Mouse (Mus musculus) spleen, adult 2 months (tissue): ENCODE results near the gene Sarnp. TPM values are rescaled to one million over a fixed set of nuclear protein-coding genes. Genes with fewer than 3 reads are reported as not detected.

Experiments used
- DNase-seq, 2 experiments: peaks; one replicate each; pipeline versions ENCODE4 v3.0.0 to v3.0.0-alpha.2; 2012 to 2021; ENCODE audit warnings: low spot score in 2 of 2, low read depth in 1 of 2
- H3K27ac ChIP-seq: fragments of 200-500 bp; 2 replicates; pipeline ENCODE4 v1.5.1; 2012; ENCODE audit warnings: low read length, inconsistent platforms; ENCODE audit not compliant: insufficient read depth
- H3K27me3 ChIP-seq: fragments of 200-500 bp; 2 replicates; pipeline ENCODE4 v1.6.1; 2012; ENCODE audit warnings: mild to moderate bottlenecking, moderate library complexity, low read length, inconsistent platforms; ENCODE audit not compliant: control insufficient read depth, insufficient read depth
- H3K36me3 ChIP-seq: fragments of 200-500 bp; 2 replicates; pipeline ENCODE4 v1.6.1; 2012; ENCODE audit warnings: mild to moderate bottlenecking, low read length, inconsistent platforms; ENCODE audit not compliant: control insufficient read depth, insufficient read depth
- H3K4me1 ChIP-seq: fragments of 200-500 bp; 2 replicates; pipeline ENCODE4 v1.6.1; 2011; ENCODE audit warnings: inconsistent platforms; ENCODE audit not compliant: control insufficient read depth, insufficient read depth, insufficient read length
- H3K4me3 ChIP-seq: fragments of 200-500 bp; 2 replicates; pipeline ENCODE4 v1.5.1; 2011; ENCODE audit warnings: mild to moderate bottlenecking, inconsistent platforms; ENCODE audit not compliant: insufficient read depth, insufficient read length; ENCODE audit errors: extremely low read depth
- CTCF ChIP-seq: fragments of 200-500 bp; IDR thresholded peaks from 2 replicates; pipeline ENCODE4 v1.5.1; 2011; ENCODE audit warnings: mild to moderate bottlenecking, inconsistent platforms; ENCODE audit not compliant: insufficient read depth, insufficient read length, insufficient replicate concordance; ENCODE audit errors: extremely low read depth
- POLR2A ChIP-seq: fragments of 200-500 bp; IDR thresholded peaks from 2 replicates; pipeline ENCODE4 v1.6.1; 2011; ENCODE audit warnings: low read depth, low read length, inconsistent platforms
- WGBS: fragments of 180-500 bp; shearing (Covaris S2); methylation state at CpG from one replicate; pipeline ENCODE4 v1.1.7; 2018; 5-methylcytosine and 5-hydroxymethylcytosine counted together
- polyA plus RNA-seq: library from polyadenylated mRNA; depleted of rRNA; stranded (reverse); fragments of >200 nt; gene quantifications from 2 replicates; pipeline ENCODE4 v1.2.3, GENCODE M21; 2012; rRNA removed

The Sarnp gene
- polyA plus RNA-seq, 1 experiment = 4.5 TPM

DNA sequence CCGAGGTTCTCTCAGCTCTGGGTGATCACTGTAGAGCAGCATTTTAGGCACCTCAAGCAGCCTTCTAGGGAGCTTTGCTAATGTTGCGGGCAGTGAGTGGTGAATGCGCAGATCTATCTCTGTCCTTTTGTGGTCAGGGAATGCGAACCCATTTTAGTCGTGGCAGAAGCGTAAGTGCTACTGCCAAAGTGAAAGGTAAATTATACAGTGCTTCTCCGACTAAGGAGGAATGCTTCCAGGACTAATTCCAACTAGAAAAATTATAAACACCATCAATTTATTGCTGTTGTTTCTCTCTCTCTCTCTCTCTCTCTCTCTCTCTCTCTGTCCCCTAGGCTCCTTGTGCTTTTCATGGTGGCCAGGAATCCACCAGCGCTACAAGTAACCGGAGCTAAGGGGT lies 106.8 kb downstream of the Sarnp start, which contains the start of gene Bloc1s1:
TSS of gene Bloc1s1 (minus strand) at position 101 of the 400 bp plus-strand sequence.
- peak within 1 kb of the TSS; percentile 81 for H3K4me3 ChIP-seq
- TF ChIP-seq CTCF = no peak
- no peak for TF ChIP-seq POLR2A
- H3K36me3 ChIP-seq = peaks cover 4% of the 10 kb centered on the region
- DNase-seq = no peak
- H3K27me3 ChIP-seq = no peaks in the 10 kb centered on the region
- 49% methylated on average over 9 of the region's 9 CpGs for WGBS
- peaks cover 4% of the 10 kb centered on the region; the same call in 1 of the 2 replicates for H3K4me1 ChIP-seq
- H3K27ac ChIP-seq = peak within 1 kb of the TSS; percentile 81

Other genes starting within 250 kb of the Sarnp start
- 1.6 TPM in 2 replicates for gene Erbb3, start 227.7 kb upstream of the Sarnp start, polyA plus RNA-seq
- gene Rps26, start 190.6 kb upstream of the Sarnp start, polyA plus RNA-seq = 929 and 934 TPM in 2 replicates
- 1.1 and 1.7 TPM in 2 replicates for gene Ikzf4, start 171.3 kb upstream of the Sarnp start, polyA plus RNA-seq
- gene Suox, start 143.3 kb upstream of the Sarnp start, polyA plus RNA-seq = 6.5 and 6.9 TPM in 2 replicates
- gene Rab5b, start 121.1 kb upstream of the Sarnp start, polyA plus RNA-seq = 43.3 and 44.4 TPM in 2 replicates
- gene Pmel, start 113.1 kb upstream of the Sarnp start, polyA plus RNA-seq = 0.66 and 9.3 TPM in 2 replicates
- gene Cdk2, start 112.3 kb upstream of the Sarnp start, polyA plus RNA-seq = 19.5 and 19.8 TPM in 2 replicates
- 124 and 126 TPM in 2 replicates for gene Dgka, start 72.5 kb upstream of the Sarnp start, polyA plus RNA-seq
- gene Pym1, start 69.4 kb upstream of the Sarnp start, polyA plus RNA-seq = 31.7 and 34.7 TPM in 2 replicates
- gene Mmp19, start 26.4 kb upstream of the Sarnp start, polyA plus RNA-seq = 1.7 and 1.8 TPM in 2 replicates
- gene Dnajc14, start 13.3 kb upstream of the Sarnp start, polyA plus RNA-seq = 9.1 and 9.4 TPM in 2 replicates
- gene Tmem198b, start 13.0 kb upstream of the Sarnp start, polyA plus RNA-seq = 10.8 and 11.6 TPM in 2 replicates
- gene Ormdl2, start 4.3 kb downstream of the Sarnp start, polyA plus RNA-seq = 25.5 and 28.9 TPM in 2 replicates
- 5.8 and 6.0 TPM in 2 replicates for gene Gdf11, start 74.4 kb downstream of the Sarnp start, polyA plus RNA-seq
- 25.8 and 35.7 TPM in 2 replicates for gene Cd63, start 83.7 kb downstream of the Sarnp start, polyA plus RNA-seq
- 15.1 and 15.8 TPM in 2 replicates for gene Rdh5, start 105.6 kb downstream of the Sarnp start, polyA plus RNA-seq
- gene Bloc1s1, start 106.7 kb downstream of the Sarnp start, polyA plus RNA-seq = 113 and 138 TPM in 2 replicates
- gene Itga7, start 116.5 kb downstream of the Sarnp start, polyA plus RNA-seq = 5.8 and 6.5 TPM in 2 replicates
- gene Mettl7b, start 143.7 kb downstream of the Sarnp start, polyA plus RNA-seq = 0.07 TPM in 1 of 2 replicates, not detected in the other
- gene Olfr9, start 172.1 kb downstream of the Sarnp start, polyA plus RNA-seq = not detected in 2 replicates
- not detected in 2 replicates for gene Olfr763, start 193.5 kb downstream of the Sarnp start, polyA plus RNA-seq
- gene Olfr764-ps1, start 222.6 kb downstream of the Sarnp start, polyA plus RNA-seq = not detected in 2 replicates
- not detected in 2 replicates for gene Olfr765, start 232.7 kb downstream of the Sarnp start, polyA plus RNA-seq